Mouse (Mus musculus) embryonic facial prominence, embryonic 10.5 days (tissue): ENCODE data around the gene Trim2. TPM values are rescaled to one million over a fixed set of nuclear protein-coding genes. Genes with fewer than 3 reads are reported as not detected.
A peak's percentile ranks its signal among the peaks of the same experiment; 100 is the strongest.

Source experiments
- DNase-seq: peaks from one replicate; pipeline ENCODE4 v3.0.0-alpha.2; 2017; ENCODE audit warnings: low spot score
- H3K27ac ChIP-seq: fragments of 300-500 bp; sonication (generic); replicated peaks from 2 replicates; pipeline ENCODE4 v1.5.1; 2016; ENCODE audit warnings: mild to moderate bottlenecking
- H3K27me3 ChIP-seq: fragments of 300-500 bp; sonication (generic); replicated peaks from 2 replicates; pipeline ENCODE4 v1.6.1; 2016; ENCODE audit warnings: low read depth, mild to moderate bottlenecking; ENCODE audit not compliant: poor library complexity, severe bottlenecking
- H3K36me3 ChIP-seq: fragments of 300-500 bp; sonication (generic); replicated peaks from 2 replicates; pipeline ENCODE4 v1.6.1; 2016; ENCODE audit warnings: mild to moderate bottlenecking, moderate library complexity
- H3K4me1 ChIP-seq: fragments of 300-500 bp; sonication (generic); 2 replicates; pipeline ENCODE4 v1.6.1; 2016
- H3K4me3 ChIP-seq: fragments of 300-500 bp; sonication (generic); 2 replicates; pipeline ENCODE4 v1.5.1; 2016; ENCODE audit warnings: mild to moderate bottlenecking, moderate library complexity
- H3K9me3 ChIP-seq: fragments of 300-500 bp; sonication (generic); 2 replicates; pipeline ENCODE4 v1.6.1; 2016; ENCODE audit warnings: mild to moderate bottlenecking
- WGBS: fragments of 180-500 bp; shearing (Covaris S2); methylation state at CpG from one replicate; pipeline ENCODE4 v1.1.7; 2016; 5-methylcytosine and 5-hydroxymethylcytosine counted together
- polyA plus RNA-seq: library from polyadenylated mRNA; unstranded; fragments of >200 nt; fragmentation: Nextera tagmentation; extraction: Ambion mirVana; gene quantifications from 2 replicates; pipeline ENCODE4 v1.2.1, GENCODE M21; 2016

Gene Trim2
- polyA plus RNA-seq, 1 experiment from 2014 or later = 31.0 TPM

DNA sequence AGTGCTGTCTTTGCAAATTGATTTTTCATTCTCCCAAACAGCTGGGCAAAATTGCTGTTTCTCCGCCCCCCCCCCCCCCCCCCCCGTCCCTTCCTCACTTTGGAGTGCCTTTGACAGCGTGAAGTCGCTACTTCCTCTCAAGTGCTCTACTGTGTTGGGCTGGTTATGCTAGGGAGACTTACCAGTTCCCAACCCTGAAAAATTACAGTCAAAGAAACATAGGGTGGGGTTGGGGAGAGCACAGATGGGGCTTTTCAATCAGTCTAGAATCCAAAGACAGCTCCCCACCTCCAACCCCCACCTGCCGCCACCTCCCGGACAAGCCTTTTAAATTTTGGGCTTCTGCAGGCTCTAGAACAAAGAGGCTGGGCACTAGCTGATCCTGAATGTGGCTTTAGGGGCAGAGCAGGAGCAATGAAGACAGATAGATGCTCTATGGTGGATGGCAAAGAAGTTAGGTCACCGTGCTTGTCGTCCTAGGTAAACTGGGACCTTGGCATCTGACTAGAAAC lies 46.6 kb downstream of the Trim2 start:
- no peaks in the 10 kb centered on the region for H3K9me3 ChIP-seq
- DNase-seq = no peak
- H3K36me3 ChIP-seq = no peaks in the 10 kb centered on the region
- H3K27me3 ChIP-seq = peaks cover 62% of the 10 kb centered on the region
- H3K4me3 ChIP-seq = peak overlapping the region; percentile 86
- H3K27ac ChIP-seq = peak overlapping the region; percentile 88
- peaks cover 56% of the 10 kb centered on the region for H3K4me1 ChIP-seq
- 3% methylated on average over 8 of the region's 8 CpGs for WGBS

DNA sequence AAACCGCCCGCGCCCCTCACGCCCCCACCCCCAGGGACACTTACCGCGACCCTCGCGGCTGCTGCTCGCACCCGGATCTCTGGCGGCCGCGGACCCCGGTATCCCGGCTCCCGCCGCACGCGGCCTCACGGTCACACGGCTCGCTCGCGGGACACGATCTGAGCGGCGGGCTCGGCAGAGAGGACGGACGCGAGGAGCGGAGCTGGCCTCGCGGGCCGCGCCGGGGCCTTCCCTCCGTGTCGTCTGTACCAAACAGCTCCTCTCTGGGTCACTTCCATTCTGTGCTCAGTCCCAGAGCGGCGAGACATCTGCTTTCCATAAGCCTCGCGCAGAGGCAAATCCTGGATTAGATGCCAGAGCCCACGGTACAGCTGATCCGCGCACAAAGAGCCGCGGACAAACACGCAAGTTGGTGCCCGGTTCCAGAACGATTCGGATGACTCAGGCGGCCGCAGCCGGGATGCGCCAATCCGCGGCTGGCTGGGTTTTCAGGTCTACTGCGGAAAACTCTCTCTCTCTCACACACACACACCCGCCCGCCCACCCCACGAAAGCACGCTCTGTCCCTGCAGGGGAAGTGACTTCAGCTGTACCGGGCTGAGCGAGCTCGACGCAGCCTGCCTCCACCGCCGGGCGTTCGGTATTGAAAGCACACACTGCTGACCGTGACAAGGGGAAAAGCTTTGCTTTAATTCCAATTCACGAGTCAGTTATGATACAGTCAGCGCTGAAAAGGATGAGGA lies 47.2 kb downstream of the Trim2 start:
- H3K4me1 ChIP-seq = peaks cover 55% of the 10 kb centered on the region
- no peaks in the 10 kb centered on the region for H3K9me3 ChIP-seq
- peak; percentile 75 for DNase-seq
- under 1% methylated on average over 74 of the region's 74 CpGs for WGBS
- no peaks in the 10 kb centered on the region for H3K36me3 ChIP-seq
- H3K27ac ChIP-seq = peak overlapping the region; percentile 88
- peak overlapping the region; percentile 86 for H3K4me3 ChIP-seq
- H3K27me3 ChIP-seq = peaks cover 61% of the 10 kb centered on the region

DNA sequence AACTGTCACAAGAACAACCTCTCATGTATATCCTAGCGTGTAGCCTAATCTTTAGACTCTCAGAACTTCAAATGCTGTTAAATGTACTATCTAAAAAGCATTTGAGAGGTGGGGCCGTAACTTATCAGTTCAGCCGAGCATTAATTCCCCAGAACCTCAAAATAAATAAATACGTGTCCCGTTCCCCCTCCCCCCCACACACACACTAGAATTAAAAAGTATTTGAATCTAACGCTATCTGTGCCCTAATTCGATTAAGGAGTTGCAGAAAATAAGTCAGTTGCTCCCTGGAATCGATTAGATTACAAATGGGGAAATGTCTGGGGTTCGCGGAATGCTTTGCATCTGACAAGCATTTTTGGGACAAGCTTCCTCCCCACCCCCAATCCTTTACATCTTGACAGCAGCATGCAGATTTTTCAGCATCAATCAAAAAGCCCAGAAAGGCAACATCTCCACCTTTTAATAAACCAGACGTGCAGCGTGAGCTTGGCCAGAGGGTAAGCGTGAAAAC lies 48.1 kb downstream of the Trim2 start:
- H3K4me1 ChIP-seq = peaks cover 56% of the 10 kb centered on the region
- no peaks in the 10 kb centered on the region for H3K36me3 ChIP-seq
- no peaks in the 10 kb centered on the region for H3K9me3 ChIP-seq
- WGBS = 8% methylated on average over 13 of the region's 13 CpGs
- H3K27ac ChIP-seq = no peak overlapping the region
- peaks cover 52% of the 10 kb centered on the region for H3K27me3 ChIP-seq
- peak; percentile 33 for DNase-seq
- H3K4me3 ChIP-seq = peak overlapping the region; percentile 86

DNA sequence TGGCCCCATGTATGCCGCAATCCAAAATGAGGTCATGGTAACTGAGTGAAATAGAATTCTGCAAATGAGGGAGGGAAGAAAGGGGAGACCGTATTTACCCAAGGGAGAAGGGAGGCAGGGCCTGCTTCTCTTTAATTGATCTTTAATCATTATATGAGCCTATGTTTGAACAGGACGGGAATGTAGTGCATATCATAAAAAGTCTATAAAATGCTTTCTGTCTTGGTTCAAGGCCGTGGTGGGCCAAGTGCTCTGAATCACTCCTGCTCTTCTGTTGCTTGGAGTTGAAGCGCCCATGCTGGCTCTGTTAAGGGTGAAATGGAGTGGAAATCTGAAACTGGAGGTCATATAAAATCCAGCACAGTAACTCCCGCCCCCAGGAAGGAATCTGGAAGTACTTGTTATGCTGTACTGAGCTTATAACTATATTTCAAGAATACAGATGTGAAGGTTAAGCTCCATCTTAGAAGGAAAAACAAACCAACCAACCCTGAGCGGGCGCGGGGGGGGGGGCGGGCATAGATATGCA lies 48.6 kb downstream of the Trim2 start:
- WGBS = 34% methylated on average over 10 of the region's 10 CpGs
- Histone ChIP-seq H3K36me3 (no peaks in the 10 kb centered on the region), H3K27me3 (peaks cover 51% of the 10 kb centered on the region), H3K27ac (no peak overlapping the region), H3K4me1 (peaks cover 60% of the 10 kb centered on the region), H3K4me3 (peak overlapping the region; percentile 86), H3K9me3 (no peaks in the 10 kb centered on the region)
- DNase-seq = peak; percentile 28

DNA sequence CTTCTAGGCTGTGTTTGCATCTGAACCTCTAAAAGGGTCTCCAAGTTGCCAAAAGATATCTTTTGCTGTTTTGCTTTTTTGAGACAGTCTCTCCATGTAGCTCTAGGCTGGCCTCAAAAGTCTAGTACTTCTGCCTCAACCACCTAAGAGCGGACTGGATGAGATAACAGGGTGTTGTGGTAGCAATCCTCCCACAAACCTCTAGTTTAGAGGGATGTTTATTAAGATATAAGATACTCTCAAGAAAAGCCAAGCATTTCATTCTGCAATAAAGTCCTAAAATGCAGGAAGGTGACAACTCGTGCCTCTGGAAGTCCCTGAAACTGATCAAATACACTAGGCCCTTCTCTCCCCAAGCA lies 52.2 kb downstream of the Trim2 start:
- Histone ChIP-seq H3K4me3 (no peak overlapping the region), H3K27ac (no peak overlapping the region)
- no peak for DNase-seq

DNA sequence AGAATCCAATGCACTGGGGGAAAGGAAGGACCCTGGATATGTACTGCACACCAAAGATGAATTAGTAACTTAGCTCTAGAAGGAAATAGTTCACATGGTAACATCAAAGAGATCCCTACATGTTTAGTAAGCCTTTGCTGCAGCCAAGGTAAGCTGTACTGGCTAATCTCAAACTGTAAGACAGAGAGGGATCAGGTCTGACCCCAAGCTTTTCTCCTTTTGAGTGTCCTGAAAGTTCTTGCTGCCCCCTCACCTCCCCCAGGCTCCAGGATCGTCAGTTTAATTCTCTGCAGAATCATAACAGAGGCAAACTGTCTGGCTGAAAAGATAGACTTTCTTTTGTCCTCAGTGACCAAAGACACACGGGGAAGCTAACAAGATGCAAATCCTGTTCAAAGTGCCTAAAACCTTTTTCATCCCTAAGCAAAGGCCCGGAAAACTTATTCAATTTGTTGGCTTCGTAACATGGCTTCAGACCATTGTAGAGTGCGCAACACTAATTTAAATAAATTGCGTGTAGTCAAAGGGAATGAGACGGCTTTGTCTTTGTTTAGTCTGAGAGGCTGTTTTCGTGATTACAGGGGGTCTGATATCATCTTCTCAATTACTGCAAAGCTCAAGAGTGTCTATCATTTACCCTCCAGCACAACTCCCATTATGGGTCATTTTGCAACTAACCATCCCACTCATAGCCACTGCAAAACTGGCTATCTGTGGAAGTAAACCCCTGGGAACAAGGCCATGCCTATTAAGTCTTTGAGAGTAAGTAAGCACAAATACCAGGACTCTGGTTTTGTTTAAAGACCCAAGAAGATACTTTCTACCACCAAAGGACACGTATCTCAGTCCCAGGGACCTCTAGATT lies 52.8 kb downstream of the Trim2 start:
- Histone ChIP-seq H3K36me3 (no peaks in the 10 kb centered on the region), H3K4me1 (peaks cover 33% of the 10 kb centered on the region), H3K27me3 (peaks cover 26% of the 10 kb centered on the region), H3K9me3 (no peaks in the 10 kb centered on the region), H3K4me3 (no peak overlapping the region), H3K27ac (no peak overlapping the region; the same call in 1 of the 2 replicates)
- WGBS = 50% methylated on average over 9 of the region's 9 CpGs
- DNase-seq = no peak

More for the DNA sequence above, 52.2 kb downstream of the Trim2 start:
- 93% methylated on average over 2 of the region's 2 CpGs for WGBS
- H3K4me1 ChIP-seq = peaks cover 38% of the 10 kb centered on the region
- no peaks in the 10 kb centered on the region for H3K9me3 ChIP-seq
- peaks cover 26% of the 10 kb centered on the region for H3K27me3 ChIP-seq
- H3K36me3 ChIP-seq = no peaks in the 10 kb centered on the region

DNA sequence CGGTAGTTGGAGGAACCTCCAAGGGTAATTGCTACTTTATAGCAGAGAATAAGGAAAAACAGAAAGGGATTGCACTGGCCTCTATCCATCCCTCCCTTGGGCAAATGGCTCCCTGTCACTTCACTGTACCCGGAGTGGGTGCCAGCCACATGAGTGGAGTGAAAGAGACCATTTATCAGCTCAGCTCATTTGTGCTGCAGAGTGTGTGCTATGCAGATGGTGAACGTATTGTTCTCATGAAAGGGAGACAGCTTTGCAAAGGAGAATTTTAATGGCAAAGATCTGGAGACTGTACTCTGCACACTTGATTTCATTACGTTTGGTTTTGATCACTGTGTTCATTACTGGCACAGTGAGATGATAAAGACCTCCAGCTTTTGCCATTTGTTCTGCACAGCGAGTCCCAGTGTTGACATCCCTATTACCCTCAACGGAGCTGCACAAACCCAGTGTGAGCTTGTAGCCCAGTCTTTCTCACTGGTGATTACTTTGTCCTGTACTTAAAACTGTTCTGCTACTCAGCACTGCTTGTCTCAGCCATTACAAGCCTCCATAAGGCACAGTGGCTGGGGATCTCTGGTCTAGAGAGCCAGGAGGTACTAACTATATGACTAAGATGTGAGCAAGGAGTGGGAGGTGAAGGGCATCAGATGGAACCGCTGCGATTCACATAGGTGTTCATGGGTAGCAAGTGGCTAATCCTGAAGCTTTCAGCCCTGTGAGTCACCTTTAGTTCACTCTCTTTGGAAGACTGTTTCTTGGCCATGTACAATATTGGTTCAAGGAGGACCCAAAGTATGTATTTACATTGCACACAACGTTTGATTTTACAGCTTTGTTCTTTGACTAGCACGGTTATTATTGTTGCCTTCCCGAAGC lies 53.7 kb downstream of the Trim2 start:
- DNase-seq = no peak
- H3K4me3 ChIP-seq = no peak overlapping the region
- H3K36me3 ChIP-seq = no peaks in the 10 kb centered on the region

DNA sequence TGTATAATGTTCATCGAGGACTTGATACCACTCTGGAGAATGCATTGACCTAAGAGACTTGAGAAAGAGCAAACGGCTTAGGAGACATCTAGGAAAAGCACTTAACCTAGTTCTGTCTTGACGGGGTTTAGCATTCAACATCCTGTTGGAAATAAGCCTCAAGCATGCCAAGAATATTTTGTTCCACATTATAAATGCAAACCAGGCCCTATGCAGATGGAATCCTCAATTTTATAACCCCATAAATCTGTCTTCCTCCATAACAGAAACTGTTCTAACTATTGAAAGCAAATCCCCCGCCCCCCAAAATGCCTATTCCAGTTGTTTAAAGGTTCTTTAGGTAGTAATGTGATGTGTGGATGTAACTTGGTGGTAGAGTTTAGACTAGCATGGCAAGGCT lies 55.0 kb downstream of the Trim2 start:
- Histone ChIP-seq H3K4me1 (peaks cover 21% of the 10 kb centered on the region), H3K27me3 (peaks cover 8% of the 10 kb centered on the region; the same call in 1 of the 2 replicates), H3K9me3 (no peaks in the 10 kb centered on the region), H3K4me3 (no peak overlapping the region), H3K36me3 (no peaks in the 10 kb centered on the region), H3K27ac (no peak overlapping the region)
- DNase-seq = no peak
- WGBS = 87% methylated on average over 4 of the region's 4 CpGs

More for the DNA sequence above, 53.7 kb downstream of the Trim2 start:
- H3K4me1 ChIP-seq = peaks cover 24% of the 10 kb centered on the region
- no peaks in the 10 kb centered on the region for H3K9me3 ChIP-seq
- H3K27me3 ChIP-seq = peaks cover 21% of the 10 kb centered on the region
- 80% methylated on average over 11 of the region's 11 CpGs for whole genome bisulfite sequencing
- no peak overlapping the region for H3K27ac ChIP-seq

DNA sequence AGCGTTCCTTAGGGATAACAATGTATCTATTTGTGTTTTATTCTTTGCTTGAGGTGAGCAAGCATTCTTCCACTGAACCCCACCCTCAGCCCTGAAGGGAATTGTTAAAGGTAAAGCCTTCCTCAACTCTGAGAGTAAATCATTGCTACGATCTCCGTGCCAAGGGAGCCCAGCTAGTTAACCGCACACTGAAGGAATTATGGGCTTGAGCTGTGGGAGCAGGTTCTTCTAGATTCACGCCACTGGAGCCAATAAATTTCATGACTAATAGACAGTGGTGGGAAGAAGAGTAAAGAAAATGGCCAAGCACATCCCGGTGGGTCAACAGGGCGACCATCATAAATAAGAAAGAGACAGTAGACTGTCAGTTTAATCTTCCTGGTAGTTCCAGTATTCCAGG lies 56.4 kb downstream of the Trim2 start:
- H3K36me3 ChIP-seq = no peaks in the 10 kb centered on the region

DNA sequence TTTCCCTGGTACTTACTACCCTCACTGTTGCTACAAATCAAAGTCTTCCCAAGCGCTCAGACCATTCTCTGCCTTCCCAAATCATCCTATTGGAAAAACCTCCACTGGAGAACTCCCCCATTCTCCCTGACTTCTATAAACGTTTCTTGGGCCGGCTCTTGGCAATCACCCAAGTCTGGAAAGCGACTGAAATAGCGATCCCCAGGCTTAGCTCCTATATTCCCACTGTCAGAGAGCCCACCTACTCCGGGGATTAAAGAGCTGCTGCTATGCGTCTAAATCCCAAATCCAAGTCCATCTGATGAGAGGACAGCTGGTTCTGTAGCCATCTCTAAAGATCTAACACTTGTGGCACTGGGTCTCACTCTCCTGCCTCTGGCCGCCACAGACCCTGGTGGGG lies 58.9 kb downstream of the Trim2 start:
- Histone ChIP-seq H3K4me1 (peaks cover 4% of the 10 kb centered on the region), H3K27ac (no peak overlapping the region), H3K27me3 (no peaks in the 10 kb centered on the region), H3K36me3 (no peaks in the 10 kb centered on the region), H3K4me3 (no peak overlapping the region), H3K9me3 (no peaks in the 10 kb centered on the region)
- WGBS = 79% methylated on average over 8 of the region's 8 CpGs
- DNase-seq = no peak

More for the DNA sequence above, 56.4 kb downstream of the Trim2 start:
- 95% methylated on average over 7 of the region's 7 CpGs for WGBS
- Histone ChIP-seq H3K9me3 (no peaks in the 10 kb centered on the region), H3K4me3 (no peak overlapping the region), H3K4me1 (peaks cover 21% of the 10 kb centered on the region), H3K27me3 (peaks cover 5% of the 10 kb centered on the region; the same call in 1 of the 2 replicates), H3K27ac (no peak overlapping the region)
- no peak for DNase-seq

DNA sequence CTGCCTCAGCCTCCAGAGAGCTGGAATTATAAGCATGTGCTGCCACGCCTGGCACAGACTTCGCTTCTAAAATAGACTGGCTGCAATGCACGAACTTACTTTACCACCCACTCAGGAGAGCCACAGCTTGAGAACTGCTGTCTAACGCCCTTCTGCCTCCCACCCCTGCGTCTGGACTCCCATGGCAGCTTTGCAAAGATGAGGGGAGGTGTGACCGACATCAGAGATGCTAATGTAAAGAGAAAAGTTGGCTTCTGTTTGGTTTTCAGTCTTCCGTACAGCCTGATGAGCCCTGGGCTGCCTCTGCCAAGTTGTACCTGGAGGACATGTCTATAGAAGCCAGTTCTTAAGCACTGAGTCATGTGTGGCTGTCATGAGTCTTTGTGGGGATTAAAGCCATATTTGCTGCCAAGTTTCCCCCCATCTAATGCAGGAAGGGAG lies 60.2 kb downstream of the Trim2 start:
- Histone ChIP-seq H3K9me3 (no peaks in the 10 kb centered on the region), H3K4me1 (no peaks in the 10 kb centered on the region; the same call in 1 of the 2 replicates), H3K36me3 (no peaks in the 10 kb centered on the region), H3K27me3 (no peaks in the 10 kb centered on the region), H3K4me3 (no peak overlapping the region), H3K27ac (no peak overlapping the region)
- DNase-seq = no peak
- 87% methylated on average over 7 of the region's 7 CpGs for WGBS
